Mouse (Mus musculus): ENCODE measurements around the gene Frat2. TPM values are rescaled to one million over a fixed set of nuclear protein-coding genes. Genes with fewer than 3 reads are reported as not detected.
"Not testable (repeated sequence)": the region's sequence is repeated elsewhere in the genome, so short reads cannot be mapped to it uniquely, and the experiment has no call there.

The Frat2 gene
- polyA plus RNA-seq, 1 experiment = 0.79 TPM

- H3K36me3 ChIP-seq (ENCODE audit: control insufficient read depth, insufficient read depth) = peaks cover 33% of the 10 kb centered on the region
- TF ChIP-seq USF1 (IDR thresholded peaks at IDR 0.05; ENCODE audit: low read depth) = no peak
- H3ac ChIP-seq (ENCODE audit: control insufficient read depth, insufficient read length) = no peak overlapping the region
- H3K4me3 ChIP-seq = no peak overlapping the region
- H3K27me3 ChIP-seq (ENCODE audit: control insufficient read depth, insufficient read depth, insufficient read length) = no peaks in the 10 kb centered on the region
- H3K4me2 ChIP-seq (ENCODE audit: low read depth) = no peak overlapping the region
- H3K79me2 ChIP-seq (ENCODE audit: control insufficient read depth, insufficient read depth) = no peaks in the 10 kb centered on the region
These were observed 24.4 kb upstream of the Frat2 start for GRCm38 (mm10) chr19:41872285-41872684.

- H3K79me2 ChIP-seq (ENCODE audit: control insufficient read depth, insufficient read depth); H3K4me2 ChIP-seq (ENCODE audit: low read depth); H3K27me3 ChIP-seq (ENCODE audit: control insufficient read depth, insufficient read depth, insufficient read length); H3K4me3 ChIP-seq; H3ac ChIP-seq (ENCODE audit: control insufficient read depth, insufficient read length): not testable (repeated sequence)
- peaks cover 27% of the 10 kb centered on the region for H3K36me3 ChIP-seq (ENCODE audit: control insufficient read depth, insufficient read depth)
These were observed 22.0 kb upstream of the Frat2 start for GRCm38 (mm10) chr19:41869946-41870345.

- Histone ChIP-seq H3K4me3 (no peak overlapping the region), H3K27me3 (ENCODE audit: control insufficient read depth, insufficient read depth, insufficient read length) (no peaks in the 10 kb centered on the region), H3ac (ENCODE audit: control insufficient read depth, insufficient read length) (no peak overlapping the region), H3K79me2 (ENCODE audit: control insufficient read depth, insufficient read depth) (no peaks in the 10 kb centered on the region), H3K36me3 (ENCODE audit: control insufficient read depth, insufficient read depth) (peaks cover 25% of the 10 kb centered on the region), H3K4me2 (ENCODE audit: low read depth) (no peak overlapping the region)
- TF ChIP-seq MYOG (IDR thresholded peaks at IDR 0.05; ENCODE audit: control insufficient read depth in 1 of 3, insufficient read depth in 1 of 3, insufficient read length in 2 of 3, low read depth in 2 of 3) = no peak
- TF ChIP-seq POLR2AphosphoS2 (IDR thresholded peaks at IDR 0.05; ENCODE audit: insufficient read length, low read depth) = no peak
- no peak for TF ChIP-seq CEBPB (IDR thresholded peaks at IDR 0.05; ENCODE audit: insufficient read depth, poor library complexity, severe bottlenecking)
- no peak for TF ChIP-seq MYOD1 (IDR thresholded peaks at IDR 0.05; ENCODE audit: control insufficient read depth in 1 of 3, insufficient read length in 2 of 3, low read depth in 2 of 3)
- TF ChIP-seq REST (IDR thresholded peaks at IDR 0.05; ENCODE audit: insufficient read depth, insufficient read length) = no peak
- TF ChIP-seq USF1 (IDR thresholded peaks at IDR 0.05; ENCODE audit: low read depth) = no peak
- TF ChIP-seq TCF3 (IDR thresholded peaks at IDR 0.05; ENCODE audit: insufficient read length, low read depth) = no peak
- no peak for TF ChIP-seq SRF (IDR thresholded peaks at IDR 0.05; ENCODE audit: control insufficient read depth, insufficient read length, low read depth)
- no peak for TF ChIP-seq E2F4 (IDR thresholded peaks at IDR 0.05; ENCODE audit: insufficient read depth)
- TF ChIP-seq POLR2A (IDR thresholded peaks at IDR 0.05; ENCODE audit: insufficient read length, low read depth) = no peak
- no peak for TF ChIP-seq TCF12 (IDR thresholded peaks at IDR 0.05; ENCODE audit: insufficient read depth, poor library complexity, severe bottlenecking)
- TF ChIP-seq MAX (IDR thresholded peaks at IDR 0.05; ENCODE audit: low read depth) = no peak
These were observed 21.4 kb upstream of the Frat2 start for GRCm38 (mm10) chr19:41869296-41869695.

- Histone ChIP-seq H3ac (ENCODE audit: control insufficient read depth, insufficient read length) (no peak overlapping the region), H3K4me3 (no peak overlapping the region), H3K4me2 (ENCODE audit: low read depth) (no peak overlapping the region), H3K36me3 (ENCODE audit: control insufficient read depth, insufficient read depth) (peaks cover 24% of the 10 kb centered on the region), H3K27me3 (ENCODE audit: control insufficient read depth, insufficient read depth, insufficient read length) (no peaks in the 10 kb centered on the region), H3K79me2 (ENCODE audit: control insufficient read depth, insufficient read depth) (no peaks in the 10 kb centered on the region)
- TF ChIP-seq E2F4 (IDR thresholded peaks at IDR 0.05; ENCODE audit: insufficient read depth) (no peak), CEBPB (IDR thresholded peaks at IDR 0.05; ENCODE audit: insufficient read depth, poor library complexity, severe bottlenecking) (no peak), MYOG (IDR thresholded peaks at IDR 0.05; ENCODE audit: control insufficient read depth in 1 of 3, insufficient read depth in 1 of 3, insufficient read length in 2 of 3, low read depth in 2 of 3) (no peak)
These were observed 18.8 kb upstream of the Frat2 start for GRCm38 (mm10) chr19:41866707-41867106.

GRCm38 (mm10) chr19:41857816-41858310, 9.9 kb upstream of the Frat2 start:
- Histone ChIP-seq H3K27me3 (ENCODE audit: control insufficient read depth, insufficient read depth, insufficient read length) (no peaks in the 10 kb centered on the region), H3K36me3 (ENCODE audit: control insufficient read depth, insufficient read depth) (peaks cover 7% of the 10 kb centered on the region), H3ac (ENCODE audit: control insufficient read depth, insufficient read length) (no peak overlapping the region), H3K4me3 (no peak overlapping the region), H3K79me2 (ENCODE audit: control insufficient read depth, insufficient read depth) (no peaks in the 10 kb centered on the region), H3K4me2 (ENCODE audit: low read depth) (no peak overlapping the region)
- no peak for TF ChIP-seq POLR2A (IDR thresholded peaks at IDR 0.05; ENCODE audit: insufficient read length, low read depth)
- no peak for TF ChIP-seq MYOG (IDR thresholded peaks at IDR 0.05; ENCODE audit: control insufficient read depth in 1 of 3, insufficient read depth in 1 of 3, insufficient read length in 2 of 3, low read depth in 2 of 3)
- no peak for TF ChIP-seq TCF3 (IDR thresholded peaks at IDR 0.05; ENCODE audit: insufficient read length, low read depth)
- no peak for TF ChIP-seq TCF12 (IDR thresholded peaks at IDR 0.05; ENCODE audit: insufficient read depth, poor library complexity, severe bottlenecking)
- TF ChIP-seq CEBPB (IDR thresholded peaks at IDR 0.05; ENCODE audit: insufficient read depth, poor library complexity, severe bottlenecking) = no peak

- H3ac ChIP-seq (ENCODE audit: control insufficient read depth, insufficient read length) = no peak overlapping the region
- H3K79me2 ChIP-seq (ENCODE audit: control insufficient read depth, insufficient read depth) = no peaks in the 10 kb centered on the region
- peaks cover 7% of the 10 kb centered on the region for H3K36me3 ChIP-seq (ENCODE audit: control insufficient read depth, insufficient read depth)
- no peak overlapping the region for H3K4me2 ChIP-seq (ENCODE audit: low read depth)
- TF ChIP-seq MYOD1 (IDR thresholded peaks at IDR 0.05; ENCODE audit: control insufficient read depth in 1 of 3, insufficient read length in 2 of 3, low read depth in 2 of 3) (no peak), SRF (IDR thresholded peaks at IDR 0.05; ENCODE audit: control insufficient read depth, insufficient read length, low read depth) (no peak), MAX (IDR thresholded peaks at IDR 0.05; ENCODE audit: low read depth) (no peak), TCF3 (IDR thresholded peaks at IDR 0.05; ENCODE audit: insufficient read length, low read depth) (no peak), MYOG (IDR thresholded peaks at IDR 0.05; ENCODE audit: control insufficient read depth in 1 of 3, insufficient read depth in 1 of 3, insufficient read length in 2 of 3, low read depth in 2 of 3) (no peak), TCF12 (IDR thresholded peaks at IDR 0.05; ENCODE audit: insufficient read depth, poor library complexity, severe bottlenecking) (no peak), E2F4 (IDR thresholded peaks at IDR 0.05; ENCODE audit: insufficient read depth) (no peak), POLR2A (IDR thresholded peaks at IDR 0.05; ENCODE audit: insufficient read length, low read depth) (no peak), USF1 (IDR thresholded peaks at IDR 0.05; ENCODE audit: low read depth) (no peak), CEBPB (IDR thresholded peaks at IDR 0.05; ENCODE audit: insufficient read depth, poor library complexity, severe bottlenecking) (no peak), REST (IDR thresholded peaks at IDR 0.05; ENCODE audit: insufficient read depth, insufficient read length) (no peak), POLR2AphosphoS2 (IDR thresholded peaks at IDR 0.05; ENCODE audit: insufficient read length, low read depth) (no peak)
- no peaks in the 10 kb centered on the region for H3K27me3 ChIP-seq (ENCODE audit: control insufficient read depth, insufficient read depth, insufficient read length)
- H3K4me3 ChIP-seq = no peak overlapping the region
These were observed 9.3 kb upstream of the Frat2 start for GRCm38 (mm10) chr19:41857086-41857762.

Measured in myocyte (in vitro differentiated cells).